Mouse (Mus musculus) liver, embryonic 11.5 days (tissue): ENCODE data around the gene Acy3. TPM values are rescaled to one million over a fixed set of nuclear protein-coding genes. Genes with fewer than 3 reads are reported as not detected.

Experiments used
- ATAC-seq: fragments of 200-750 bp; cut with Nextera tagmentation; replicated peaks from 2 replicates; pipeline ENCODE4 v1.8.0; 2017; ENCODE audit warnings: moderate number of reproducible peaks, mild to moderate bottlenecking, moderate TSS enrichment, moderate library complexity; ENCODE audit not compliant: low FRiP score
- DNase-seq: peaks from one replicate; pipeline ENCODE4 v3.0.0-alpha.2; 2017; ENCODE audit warnings: low spot score
- H3K27ac ChIP-seq: fragments of 300-500 bp; sonication (generic); 2 replicates; pipeline ENCODE4 v1.5.1; 2014; ENCODE audit warnings: mild to moderate bottlenecking, low read depth, low read length, control low read depth
- H3K27me3 ChIP-seq: fragments of 300-500 bp; sonication (generic); replicated peaks from 2 replicates; pipeline ENCODE4 v1.6.1; 2014; ENCODE audit warnings: low read length, mixed read lengths; ENCODE audit not compliant: control insufficient read depth, insufficient read depth
- H3K36me3 ChIP-seq: fragments of 300-500 bp; sonication (generic); 2 replicates; pipeline ENCODE4 v1.6.1; 2014; ENCODE audit warnings: mild to moderate bottlenecking, low read length, moderate library complexity, mixed read lengths; ENCODE audit not compliant: control insufficient read depth, insufficient read depth
- H3K4me1 ChIP-seq: fragments of 300-500 bp; sonication (generic); replicated peaks from 2 replicates; pipeline ENCODE4 v1.6.1; 2014; ENCODE audit warnings: low read length, mixed read lengths; ENCODE audit not compliant: control insufficient read depth, insufficient read depth
- H3K4me2 ChIP-seq: fragments of 300-500 bp; sonication (generic); 2 replicates; pipeline ENCODE4 v1.6.1; 2014; ENCODE audit warnings: mild to moderate bottlenecking, control low read depth, moderate library complexity
- H3K4me3 ChIP-seq: fragments of 300-500 bp; sonication (generic); 2 replicates; pipeline ENCODE4 v1.5.1; 2014; ENCODE audit warnings: low read depth, low read length, control low read depth
- H3K9ac ChIP-seq: fragments of 300-500 bp; sonication (generic); 2 replicates; pipeline ENCODE4 v1.6.1; 2014; ENCODE audit warnings: low read depth, low read length, control low read depth
- H3K9me3 ChIP-seq: fragments of 300-500 bp; sonication (generic); 2 replicates; pipeline ENCODE4 v1.6.1; 2016; ENCODE audit warnings: low read length, inconsistent platforms, mixed read lengths; ENCODE audit not compliant: control insufficient read depth
- WGBS: fragments of 180-500 bp; shearing (Covaris S2); extraction: QIAGEN DNeasy Blood & Tissue Kit; methylation state at CpG from one replicate; pipeline ENCODE4 v1.1.7; 2014; 5-methylcytosine and 5-hydroxymethylcytosine counted together
- polyA plus RNA-seq: library from polyadenylated mRNA; unstranded; fragments of >200 nt; fragmentation: Nextera tagmentation; extraction: Ambion mirVana; gene quantifications from 2 replicates; pipeline ENCODE4 v1.2.1, GENCODE M21; 2014

The Acy3 gene
- polyA plus RNA-seq: 12.0 and 14.5 TPM in 2 replicates

- H3K4me3 ChIP-seq: 0 out of 2 replicates have a peak within 1 kb of the TSS, but pooled peaks have one; percentile 14
- peak; percentile 75 for DNase-seq
- H3K9ac ChIP-seq: peak within 1 kb of the TSS; percentile 35; the same call in 1 of the 2 replicates
- no peaks in the 10 kb centered on the region for H3K9me3 ChIP-seq
- no peaks in the 10 kb centered on the region for H3K36me3 ChIP-seq
- H3K4me2 ChIP-seq: peak within 1 kb of the TSS; percentile 48
- WGBS: 11% methylated on average over 8 of the region's 8 CpGs
- H3K27me3 ChIP-seq: no peaks in the 10 kb centered on the region
- H3K4me1 ChIP-seq: peaks cover 23% of the 10 kb centered on the region
- peak within 1 kb of the TSS; percentile 61; the same call in 1 of the 2 replicates for H3K27ac ChIP-seq
- ATAC-seq: peak; percentile 66
These were observed at the start of gene Acy3 for GRCm38 (mm10) chr19:3986334-3986733. Gene Acy3, plus strand, starts transcription at chr19:3986570.

- DNase-seq: no peak
- Histone ChIP-seq H3K4me3 (no peak overlapping the region), H3K27ac (no peak overlapping the region), H3K9me3 (no peaks in the 10 kb centered on the region), H3K36me3 (no peaks in the 10 kb centered on the region), H3K27me3 (peaks cover 4% of the 10 kb centered on the region; the same call in 1 of the 2 replicates), H3K4me2 (peak overlapping the region; percentile 59), H3K4me1 (peaks cover 12% of the 10 kb centered on the region), H3K9ac (no peak overlapping the region)
- ATAC-seq: no peak
- 72% methylated on average over 7 of the region's 7 CpGs for WGBS
These were observed 44.1 kb upstream of the Acy3 start for GRCm38 (mm10) chr19:3942315-3942714.

GRCm38 (mm10) chr19:3942986-3943735, 43.2 kb upstream of the Acy3 start:
- peak; percentile 90 for ATAC-seq
- 16% methylated on average over 27 of the region's 27 CpGs for WGBS
- Histone ChIP-seq H3K36me3 (no peaks in the 10 kb centered on the region), H3K4me3 (peak overlapping the region; percentile 29), H3K4me2 (peak overlapping the region; percentile 59), H3K4me1 (peaks cover 12% of the 10 kb centered on the region), H3K9me3 (no peaks in the 10 kb centered on the region), H3K27me3 (peaks cover 4% of the 10 kb centered on the region; the same call in 1 of the 2 replicates), H3K9ac (no peak overlapping the region), H3K27ac (no peak overlapping the region)
- peak; percentile 61 for DNase-seq

GRCm38 (mm10) chr19:3945872-3946564, 40.4 kb upstream of the Acy3 start:
- H3K36me3 ChIP-seq: no peaks in the 10 kb centered on the region
- peaks cover 4% of the 10 kb centered on the region; the same call in 1 of the 2 replicates for H3K27me3 ChIP-seq
- no peak overlapping the region for H3K4me2 ChIP-seq
- H3K4me1 ChIP-seq: peaks cover 12% of the 10 kb centered on the region
- WGBS: 28% methylated on average over 10 of the region's 10 CpGs
- ATAC-seq: no peak
- no peak overlapping the region for H3K27ac ChIP-seq
- no peak overlapping the region for H3K9ac ChIP-seq
- DNase-seq: no peak
- H3K9me3 ChIP-seq: no peaks in the 10 kb centered on the region
- no peak overlapping the region for H3K4me3 ChIP-seq

- DNase-seq: no peak
- WGBS: 27% methylated on average over 2 of the region's 2 CpGs
These were observed 39.7 kb upstream of the Acy3 start for GRCm38 (mm10) chr19:3946715-3947114.

GRCm38 (mm10) chr19:3947813-3948212, 38.6 kb upstream of the Acy3 start:
- no peak for ATAC-seq
- Histone ChIP-seq H3K9ac (no peak overlapping the region), H3K4me3 (no peak overlapping the region), H3K27me3 (no peaks in the 10 kb centered on the region), H3K36me3 (no peaks in the 10 kb centered on the region), H3K9me3 (no peaks in the 10 kb centered on the region), H3K27ac (no peak overlapping the region), H3K4me1 (peaks cover 12% of the 10 kb centered on the region), H3K4me2 (no peak overlapping the region)
- 75% methylated on average over 3 of the region's 3 CpGs for WGBS
- no peak for DNase-seq

More at GRCm38 (mm10) chr19:3946715-3947114, 39.7 kb upstream of the Acy3 start:
- Histone ChIP-seq H3K4me1 (peaks cover 12% of the 10 kb centered on the region), H3K4me2 (no peak overlapping the region), H3K9ac (no peak overlapping the region), H3K27ac (no peak overlapping the region), H3K4me3 (no peak overlapping the region), H3K9me3 (no peaks in the 10 kb centered on the region), H3K36me3 (no peaks in the 10 kb centered on the region), H3K27me3 (peaks cover 4% of the 10 kb centered on the region; the same call in 1 of the 2 replicates)
- ATAC-seq: peak; percentile 44; the same call in 1 of the 2 replicates

- Histone ChIP-seq H3K4me1 (peaks cover 5% of the 10 kb centered on the region), H3K36me3 (no peaks in the 10 kb centered on the region), H3K27me3 (no peaks in the 10 kb centered on the region), H3K4me3 (no peak overlapping the region), H3K4me2 (no peak overlapping the region), H3K9me3 (no peaks in the 10 kb centered on the region), H3K9ac (no peak overlapping the region), H3K27ac (no peak overlapping the region)
- ATAC-seq: no peak
- no peak for DNase-seq
- WGBS: 65% methylated on average over 14 of the region's 14 CpGs
These were observed 37.8 kb upstream of the Acy3 start for GRCm38 (mm10) chr19:3948546-3948945.

GRCm38 (mm10) chr19:3950331-3950730, 36.0 kb upstream of the Acy3 start:
- DNase-seq (no peak), ATAC-seq (no peak)
- 76% methylated on average over 3 of the region's 3 CpGs for WGBS
- no peaks in the 10 kb centered on the region for H3K36me3 ChIP-seq
- H3K9ac ChIP-seq: no peak overlapping the region
- H3K4me2 ChIP-seq: no peak overlapping the region
- H3K27me3 ChIP-seq: no peaks in the 10 kb centered on the region
- H3K4me3 ChIP-seq: no peak overlapping the region
- 0 out of 2 replicates have a peak, but pooled peaks cover 5% of the 10 kb centered on the region for H3K4me1 ChIP-seq
- no peaks in the 10 kb centered on the region for H3K9me3 ChIP-seq
- H3K27ac ChIP-seq: no peak overlapping the region
